Mouse (Mus musculus) CH12.LX (cell line): Measurements from ENCODE around the gene Snx19.

Experiments
- CTCF ChIP-seq, 2 experiments: IDR thresholded peaks in 1 of 2; conservative IDR thresholded peaks in 1 of 2; 2 replicates each; pipeline ENCODE4 v1.5.1; 2011 to 2012; ENCODE audit warnings: low read depth in 2 of 2, low read length in 2 of 2, improper control_type of control experiment in 1 of 2, inconsistent platforms in 1 of 2, mild to moderate bottlenecking in 1 of 2, moderate library complexity in 1 of 2
- E2F4 ChIP-seq: IDR thresholded peaks from 2 replicates; pipeline ENCODE4 v1.6.1; 2011; ENCODE audit warnings: low read depth, low read length, improper control_type of control experiment; ENCODE audit not compliant: insufficient replicate concordance
- ELF1 ChIP-seq: IDR thresholded peaks from 2 replicates; pipeline ENCODE4 v1.6.1; 2014; ENCODE audit warnings: low read depth, mild to moderate bottlenecking, inconsistent platforms, low read length, improper control_type of control experiment
- EP300 ChIP-seq: IDR thresholded peaks from 2 replicates; pipeline ENCODE4 v1.6.1; 2011; ENCODE audit warnings: low read length, improper control_type of control experiment
- MAFK ChIP-seq: IDR thresholded peaks from 2 replicates; pipeline ENCODE4 v1.6.1; 2011; ENCODE audit warnings: low read length, improper control_type of control experiment; ENCODE audit not compliant: insufficient replicate concordance
- POLR2A ChIP-seq: IDR thresholded peaks from 2 replicates; pipeline ENCODE4 v1.6.1; 2011; ENCODE audit warnings: low read depth, mild to moderate bottlenecking, improper control_type of control experiment, low read length
- RCOR1 ChIP-seq: conservative IDR thresholded peaks from 2 replicates; pipeline ENCODE4 v1.6.1; 2012; ENCODE audit warnings: low read depth, mild to moderate bottlenecking, inconsistent platforms, low read length, improper control_type of control experiment
- SIN3A ChIP-seq: IDR thresholded peaks from 2 replicates; pipeline ENCODE4 v1.6.1; 2012; ENCODE audit warnings: low read length, improper control_type of control experiment, inconsistent platforms
- USF1 ChIP-seq: IDR thresholded peaks from 2 replicates; pipeline ENCODE4 v1.6.1; 2014; ENCODE audit warnings: low read depth, mild to moderate bottlenecking, inconsistent platforms, low read length, improper control_type of control experiment
- ZC3H11A ChIP-seq: IDR thresholded peaks from 2 replicates; pipeline ENCODE4 v1.6.1; 2012; ENCODE audit warnings: low read depth, mild to moderate bottlenecking, inconsistent platforms, low read length, improper control_type of control experiment

DNA sequence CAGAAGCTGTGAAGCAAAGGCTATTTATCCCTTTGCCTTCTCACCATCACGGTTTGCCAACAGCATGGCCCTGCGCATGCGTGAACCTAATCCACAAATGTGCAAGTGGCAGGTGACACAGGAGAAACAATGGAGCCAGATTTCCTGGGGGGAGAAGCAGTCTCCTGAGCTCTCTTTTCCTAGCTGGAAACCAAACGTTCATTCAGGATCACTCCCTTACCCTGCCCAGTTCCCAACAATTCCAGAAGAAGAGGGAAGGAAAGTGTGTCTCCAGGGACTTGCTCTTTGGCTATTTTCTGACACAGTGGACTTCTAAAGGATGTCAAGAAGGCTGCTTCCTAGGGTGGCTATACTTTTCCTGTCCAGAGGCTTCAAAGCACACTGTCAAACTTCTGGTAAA lies 37.8 kb downstream of the Snx19 start:
- TF ChIP-seq POLR2A = no peak
- no peak for TF ChIP-seq ELF1
- TF ChIP-seq RCOR1 = no peak
- no peak for TF ChIP-seq SIN3A
- TF ChIP-seq CTCF (conservative IDR thresholded peaks at IDR 0.05 in 1 of 2, IDR thresholded peaks at IDR 0.05 in 1 of 2; ENCODE audit: low read depth in 2 of 2, low read length in 2 of 2) = no peak
- no peak for TF ChIP-seq MAFK
- no peak for TF ChIP-seq EP300
- TF ChIP-seq ZC3H11A = no peak
- TF ChIP-seq E2F4 = no peak
- TF ChIP-seq USF1 = no peak
